Mouse (Mus musculus): ENCODE measurements around the gene Pdcd6ip.
"Not testable (repeated sequence)": the region's sequence is repeated elsewhere in the genome, so short reads cannot be mapped to it uniquely, and the experiment has no call there.

Gene Pdcd6ip

GRCm38 (mm10) chr9:113707481-113708360 is at the start of gene Pdcd6ip:
Gene Pdcd6ip, minus strand, starts transcription at chr9:113708259.
- peak; percentile 95 for DNase-seq (ENCODE audit: low read depth, low spot score)

DNA sequence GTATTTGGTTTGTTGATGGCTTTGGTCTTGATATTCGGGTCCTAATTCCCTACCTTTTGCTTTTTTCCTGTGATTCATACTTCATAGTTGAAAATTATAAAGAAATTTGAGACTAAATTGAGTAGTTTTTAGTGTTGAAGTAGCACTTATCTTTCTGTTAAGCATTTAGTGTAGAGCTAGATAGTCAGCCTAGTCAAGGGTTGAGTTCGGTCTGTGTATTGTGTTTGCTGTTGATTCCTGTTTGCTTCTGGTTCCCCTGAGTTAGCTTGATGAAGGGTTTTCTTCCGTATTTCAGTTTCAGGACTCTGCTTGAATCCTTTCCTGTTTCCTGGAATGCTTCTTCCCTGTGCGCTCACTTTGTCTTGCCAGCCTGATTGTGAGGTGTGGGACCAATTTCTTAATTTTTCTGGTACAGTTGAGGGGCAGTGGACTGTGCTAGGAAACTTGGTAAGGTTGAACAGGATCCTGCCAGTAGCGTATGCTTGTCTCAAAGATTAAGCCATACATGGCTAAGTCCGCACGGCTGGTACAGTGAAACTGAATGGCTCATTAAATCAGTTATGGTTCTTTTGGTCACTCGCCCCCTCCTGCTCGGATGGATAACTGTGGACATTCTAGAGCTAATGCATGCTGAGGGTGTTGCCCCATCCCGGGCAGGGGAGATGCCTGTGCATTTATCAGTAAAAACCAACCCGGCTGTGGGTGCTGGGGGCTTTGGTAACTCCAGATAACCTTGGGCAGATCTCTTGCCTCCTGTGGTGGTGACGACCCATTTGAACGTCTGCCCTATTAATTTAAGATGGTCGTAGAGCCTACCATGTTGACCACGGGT is 48.0 kb upstream of the Pdcd6ip start:
- no peak for DNase-seq (ENCODE audit: low read depth, low spot score)

DNA sequence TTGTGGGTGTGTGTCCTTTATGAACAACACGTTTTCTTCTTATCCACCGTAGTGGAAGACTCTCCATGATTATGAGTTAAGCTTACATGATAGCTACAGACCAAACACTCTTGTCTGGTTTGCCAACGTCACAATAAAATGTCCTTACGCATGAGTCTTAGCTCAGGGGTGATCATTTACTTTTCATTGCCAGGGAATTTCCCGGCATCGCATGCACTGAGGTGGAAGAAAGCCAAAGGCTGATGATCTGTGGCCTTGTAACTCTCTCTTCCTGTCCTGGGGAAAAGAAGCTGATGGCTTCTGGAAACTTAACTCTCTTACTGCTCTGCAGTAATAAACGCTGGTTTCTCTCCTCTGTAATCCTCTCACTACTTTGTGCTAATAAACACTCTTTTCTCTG is 41.3 kb upstream of the Pdcd6ip start:
- no peak for DNase-seq (ENCODE audit: low read depth, low spot score)

GRCm38 (mm10) chr9:113743291-113743690 is 35.2 kb upstream of the Pdcd6ip start:
- DNase-seq (ENCODE audit: low read depth, low spot score) = peak; percentile 53

DNA sequence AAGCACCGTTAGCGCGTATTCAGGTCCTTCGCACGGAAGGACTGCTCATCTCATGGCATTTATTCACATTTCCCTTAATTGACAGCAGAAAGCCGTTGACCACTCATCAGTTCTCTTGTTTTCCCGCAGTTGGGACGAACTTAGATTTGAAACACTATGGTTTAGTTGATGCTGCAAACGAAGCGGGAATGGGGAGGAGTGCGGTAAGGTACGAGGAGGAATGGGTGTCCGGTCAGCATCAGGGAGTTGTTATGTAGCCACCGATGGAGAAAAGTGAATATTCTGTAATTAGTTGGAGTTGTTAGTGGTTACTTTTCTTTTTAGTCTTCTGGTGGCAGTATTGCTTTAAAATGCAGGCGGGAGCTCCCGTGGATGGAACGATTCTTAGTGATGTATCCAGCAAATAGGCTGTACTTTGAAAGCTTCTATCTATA is 34.3 kb upstream of the Pdcd6ip start:
- peak; percentile 80 for DNase-seq (ENCODE audit: low read depth, low spot score)

GRCm38 (mm10) chr9:113741637-113742137 is 33.6 kb upstream of the Pdcd6ip start:
- peak; percentile 37 for DNase-seq (ENCODE audit: low read depth, low spot score)

- peak; percentile 82 for DNase-seq (ENCODE audit: low read depth, low spot score)
Observed at GRCm38 (mm10) chr9:113741108-113741636, 33.1 kb upstream of the Pdcd6ip start, which contains the start of gene Clasp2. Gene Clasp2, plus strand, starts transcription at chr9:113741473.

DNA sequence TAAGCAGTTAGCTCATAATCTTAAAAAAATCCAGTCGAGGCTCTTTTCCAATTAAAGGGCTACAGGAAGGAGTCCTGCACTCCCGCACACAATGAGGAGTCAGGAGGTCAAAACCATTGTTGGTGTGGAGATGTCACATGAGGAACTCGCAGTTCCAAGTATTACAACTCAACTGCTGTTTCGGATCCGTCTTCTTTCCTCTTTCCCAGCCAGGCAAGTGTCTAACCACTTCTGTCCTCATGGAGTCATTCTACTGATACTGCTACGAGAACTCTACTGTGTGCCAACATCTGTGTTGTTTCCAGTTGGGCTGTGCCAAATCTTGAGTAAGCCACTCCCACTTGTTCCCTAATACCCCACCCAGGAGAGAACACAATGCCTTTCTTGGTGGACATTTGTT is 30.9 kb upstream of the Pdcd6ip start:
- no peak for DNase-seq (ENCODE audit: low read depth, low spot score)

GRCm38 (mm10) chr9:113738021-113738420 is 30.0 kb upstream of the Pdcd6ip start:
- DNase-seq (ENCODE audit: low read depth, low spot score) = peak; percentile 62

DNA sequence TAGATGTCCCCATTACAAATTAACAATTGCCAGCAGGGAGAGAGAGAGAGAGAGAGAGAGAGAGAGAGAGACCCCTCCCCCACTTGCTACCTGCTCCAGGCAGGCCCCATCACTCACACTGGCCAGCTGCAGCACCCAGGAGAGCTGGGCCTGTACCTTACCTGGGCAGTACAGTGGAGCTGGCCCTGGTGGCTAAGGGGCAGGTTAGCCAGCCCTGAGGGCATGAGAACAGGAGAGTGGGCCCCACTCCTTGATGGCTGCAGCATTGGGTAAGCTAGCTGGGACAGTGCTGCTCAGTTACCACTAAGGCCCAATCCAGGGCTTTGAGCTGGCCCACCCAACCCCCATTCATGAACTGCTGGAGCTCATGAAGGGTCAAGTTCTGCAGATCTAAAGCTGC is 27.9 kb upstream of the Pdcd6ip start:
- no peak for DNase-seq (ENCODE audit: low read depth, low spot score)

DNA sequence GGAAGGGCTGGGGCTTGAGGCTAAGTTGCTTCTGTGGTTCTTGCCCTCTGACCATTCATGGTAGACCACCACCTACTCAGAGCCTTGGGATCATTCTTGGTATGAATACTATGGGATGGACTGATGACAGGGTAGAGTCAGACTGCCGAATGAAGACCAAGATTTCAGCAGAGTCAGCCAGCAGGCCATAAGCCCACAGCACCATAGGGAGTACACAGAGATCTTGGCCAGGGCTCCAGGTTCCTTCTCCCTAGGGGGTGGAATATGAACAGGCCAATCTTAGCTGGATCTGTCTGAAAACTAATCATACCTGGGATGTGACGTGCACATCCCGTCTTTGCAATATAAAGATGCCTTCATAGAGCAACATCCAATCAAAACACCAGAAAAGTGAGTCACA is 23.5 kb upstream of the Pdcd6ip start:
- DNase-seq (ENCODE audit: low read depth, low spot score) = no peak

DNA sequence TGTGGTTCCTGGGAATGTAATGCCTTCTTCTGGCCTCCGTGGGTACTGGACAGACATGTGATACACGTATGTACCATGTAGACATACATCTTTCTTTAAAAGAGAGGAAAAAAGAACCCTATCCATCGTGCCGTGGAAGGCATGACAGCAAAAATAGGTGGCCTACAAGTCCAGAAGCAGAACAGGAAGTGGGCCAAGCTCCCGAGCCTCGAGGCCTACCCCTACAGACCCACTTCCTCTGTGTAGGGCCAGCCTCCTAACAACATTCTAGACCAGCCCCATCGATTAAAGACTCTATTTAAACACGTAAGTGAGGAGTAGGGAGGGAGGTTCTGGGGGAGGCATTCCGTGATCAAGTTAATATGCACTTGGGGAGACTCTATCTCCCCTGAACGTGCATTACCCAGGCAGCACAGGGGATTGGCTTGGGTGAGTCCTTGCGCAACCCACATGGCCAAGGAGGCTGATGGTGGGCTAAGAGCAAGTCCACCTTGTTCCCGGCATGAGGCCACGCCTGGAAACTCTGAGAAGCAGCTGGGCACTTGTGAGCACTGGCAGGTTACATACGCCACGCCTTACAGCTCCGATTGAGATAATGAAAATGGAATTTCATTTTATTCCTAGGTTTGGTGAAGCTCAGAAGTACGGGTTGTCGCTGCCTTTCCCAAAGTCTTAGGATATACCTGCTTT is 19.1 kb upstream of the Pdcd6ip start:
- no peak for DNase-seq (ENCODE audit: low read depth, low spot score)

DNA sequence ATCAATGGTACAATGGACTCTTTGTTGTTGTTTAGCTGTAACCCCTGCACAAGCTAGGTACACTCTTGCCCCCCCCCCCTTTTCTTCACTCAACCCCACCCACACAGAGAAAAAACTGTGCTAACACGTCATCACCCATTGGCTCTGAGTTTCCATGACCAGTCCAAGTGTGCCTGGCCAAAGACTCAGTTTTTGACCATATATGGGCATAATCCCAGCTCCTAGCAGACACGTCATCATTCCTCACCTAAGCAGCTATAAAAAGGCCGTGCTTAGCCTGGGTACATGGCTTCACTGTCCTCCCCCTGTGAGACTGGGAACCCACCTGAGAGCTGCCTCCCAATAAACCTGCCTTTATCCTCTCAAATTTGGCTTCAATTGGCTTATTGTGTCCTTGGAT is 18.1 kb upstream of the Pdcd6ip start:
- no peak for DNase-seq (ENCODE audit: low read depth, low spot score)

DNA sequence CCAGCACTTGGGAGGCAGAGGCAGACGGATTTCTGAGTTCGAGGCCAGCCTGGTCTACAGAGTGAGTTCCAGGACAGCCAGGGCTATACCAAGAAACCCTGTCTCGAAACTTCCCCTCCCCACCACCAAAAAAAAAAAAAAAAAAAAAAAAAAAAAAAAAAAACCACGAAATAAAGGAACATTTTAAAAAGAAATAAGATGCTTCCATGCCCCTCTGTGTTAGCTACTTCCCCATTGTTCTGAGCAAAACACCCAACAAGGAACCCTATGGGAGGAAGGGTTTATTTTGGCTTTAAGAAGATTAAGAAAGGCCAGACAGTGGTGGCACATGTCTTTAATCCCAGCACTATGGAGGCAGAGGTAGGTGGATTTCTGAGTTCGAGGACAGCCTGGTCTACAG is 17.6 kb upstream of the Pdcd6ip start:
- not testable (repeated sequence) for DNase-seq (ENCODE audit: low read depth, low spot score)

- DNase-seq (ENCODE audit: low read depth, low spot score) = no peak
Observed at GRCm38 (mm10) chr9:113724646-113725045, 16.6 kb upstream of the Pdcd6ip start.

GRCm38 (mm10) chr9:113719063-113719462 is 11.0 kb upstream of the Pdcd6ip start:
- DNase-seq (ENCODE audit: low read depth, low spot score) = peak; percentile 74

GRCm38 (mm10) chr9:113710871-113711270 is 2.8 kb upstream of the Pdcd6ip start:
- no peak for DNase-seq (ENCODE audit: low read depth, low spot score)

DNA sequence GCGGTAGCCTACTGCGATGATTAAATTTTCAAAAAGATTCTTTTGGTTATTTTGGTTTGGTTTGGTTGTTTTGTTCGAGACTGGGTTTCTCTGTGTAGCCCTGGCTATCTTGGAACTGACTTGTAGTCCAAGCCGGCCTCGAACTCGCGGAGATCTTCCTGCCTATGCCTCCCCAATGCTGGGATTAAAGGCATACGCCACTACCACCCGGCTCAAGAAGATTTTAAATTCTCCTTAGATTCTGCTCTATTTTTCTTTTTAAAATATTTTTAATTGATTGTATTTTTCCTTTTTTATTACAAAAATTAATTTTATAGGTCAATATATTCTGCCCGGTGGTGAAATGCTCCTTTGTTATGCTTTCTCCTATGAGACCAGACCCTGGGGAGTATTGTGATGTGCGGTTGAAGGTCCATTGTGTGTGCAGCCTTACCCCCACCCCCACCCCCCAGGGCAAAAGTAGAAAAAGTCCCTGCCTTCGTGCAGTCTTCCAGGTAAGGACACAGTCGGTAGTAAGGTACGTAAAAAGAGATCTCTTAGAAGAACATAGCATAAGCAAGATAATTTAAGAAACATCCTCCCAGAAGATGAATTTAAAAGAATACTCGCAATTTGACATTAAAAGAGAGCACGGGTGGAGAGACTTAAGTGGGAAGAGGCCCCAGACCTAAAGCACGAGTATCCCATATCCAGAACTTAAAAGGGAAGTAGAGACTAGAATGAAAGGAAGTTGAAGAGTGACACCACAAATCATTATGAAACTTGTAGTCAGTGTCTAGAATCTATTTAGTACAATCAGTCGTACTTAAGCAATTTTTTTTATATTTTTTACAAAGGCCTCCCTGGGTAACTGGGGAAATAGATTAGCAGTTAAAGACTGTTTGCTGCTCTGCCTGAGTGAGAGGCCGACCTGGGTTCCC is 562 bp upstream of the Pdcd6ip start:
- DNase-seq (ENCODE audit: low read depth, low spot score) = no peak

- peak; percentile 15 for DNase-seq (ENCODE audit: low read depth, low spot score)
Observed at GRCm38 (mm10) chr9:113706841-113707240, 1.2 kb downstream of the Pdcd6ip start.

DNA sequence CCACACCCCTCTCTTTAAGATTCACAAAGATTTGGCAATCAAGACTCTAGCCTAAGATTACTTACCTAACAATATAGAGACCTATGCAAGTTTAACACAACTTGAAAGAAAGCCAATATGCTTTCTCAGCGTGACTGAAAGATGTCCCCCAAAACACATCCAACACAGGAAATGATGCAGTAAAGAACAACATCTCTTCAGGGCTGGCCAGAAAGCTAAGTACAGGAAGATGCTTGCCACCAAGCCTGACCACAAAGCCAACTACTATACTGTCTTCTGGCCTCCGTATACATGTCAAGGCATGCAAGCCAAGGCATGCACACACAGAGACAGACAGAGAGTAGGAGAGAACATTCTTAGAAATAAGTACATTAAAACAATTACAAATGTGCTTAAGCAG is 2.0 kb downstream of the Pdcd6ip start:
- no peak for DNase-seq (ENCODE audit: low read depth, low spot score)
